Mouse (Mus musculus): ENCODE results near the gene Evi2a. TPM values are rescaled to one million over a fixed set of nuclear protein-coding genes. Genes with fewer than 3 reads are reported as not detected.

Gene Evi2a
- polyA plus RNA-seq, 1 experiment from 2014 or later: 3.1 TPM

DNA sequence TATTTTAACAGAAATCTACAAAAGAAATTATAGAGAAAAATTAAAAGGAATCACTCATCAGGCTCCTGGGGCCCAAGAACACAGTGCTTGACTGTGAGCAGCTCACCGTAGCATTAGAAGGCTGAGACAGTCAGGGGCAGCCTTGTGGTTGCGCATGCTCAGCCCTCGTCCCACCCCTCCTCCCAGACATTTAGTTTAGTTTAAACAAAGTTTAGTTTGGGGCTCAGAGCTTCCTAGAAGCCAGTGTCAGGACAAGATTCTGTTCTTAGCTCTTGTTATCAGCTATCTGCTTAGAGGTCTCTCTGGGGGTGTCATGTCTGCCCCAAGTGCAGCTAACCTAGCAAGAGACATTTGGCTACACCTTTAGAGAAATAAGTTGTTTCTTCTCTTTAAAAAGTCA is 1.8 kb downstream of the Evi2a start:
- 93% methylated on average over 3 of the region's 3 CpGs for WGBS
- Histone ChIP-seq H3K9me3 (ENCODE audit: control insufficient read depth, low read length) (no peaks in the 10 kb centered on the region), H3K27me3 (ENCODE audit: control insufficient read depth, insufficient read depth, low read length) (no peaks in the 10 kb centered on the region), H3K27ac (ENCODE audit: low read depth, low read length) (no peak overlapping the region), H3K36me3 (ENCODE audit: control insufficient read depth, insufficient read depth, low read length) (no peaks in the 10 kb centered on the region), H3K4me3 (ENCODE audit: low read depth, low read length) (no peak overlapping the region), H3K4me1 (replicated peaks; ENCODE audit: control insufficient read depth, insufficient read depth, low read length) (no peaks in the 10 kb centered on the region), H3K9ac (ENCODE audit: low read depth, low read length) (no peak overlapping the region), H3K4me2 (replicated peaks; ENCODE audit: low read depth, low read length) (no peak overlapping the region)
- no peak for ATAC-seq (ENCODE audit: low FRiP score)
- no peak for DNase-seq (ENCODE audit: low spot score)

DNA sequence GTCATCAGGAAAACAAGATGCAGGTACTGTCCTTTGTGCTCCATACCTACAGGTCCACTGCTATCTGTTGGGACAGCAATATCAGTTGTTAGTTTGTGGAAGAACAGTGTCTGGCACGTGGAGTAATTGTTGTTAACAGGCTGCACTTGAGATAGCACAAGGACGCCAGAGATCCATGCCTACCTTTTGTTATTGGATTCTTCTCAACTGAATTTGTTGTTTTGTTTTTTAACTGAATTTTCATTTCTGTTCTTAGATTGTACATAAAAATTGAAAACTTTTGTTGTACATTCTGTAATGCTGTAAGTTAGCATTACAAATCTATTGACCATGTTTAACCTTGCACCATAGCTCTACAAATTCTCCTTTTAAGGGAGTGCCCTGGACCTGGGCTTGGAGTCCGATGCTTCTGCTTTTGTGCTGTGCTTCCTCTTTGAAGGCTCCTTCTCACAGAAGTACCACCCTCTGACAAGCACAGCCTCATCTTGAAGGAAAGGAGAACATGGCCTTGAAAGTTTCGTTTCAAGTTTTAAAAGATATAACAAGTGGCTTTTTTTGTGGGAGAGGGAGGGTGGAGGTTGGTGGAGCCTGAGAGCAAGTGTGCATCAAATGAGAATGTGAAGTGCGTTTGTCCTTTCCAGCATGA is 2.5 kb downstream of the Evi2a start:
- no peak overlapping the region for H3K27ac ChIP-seq (ENCODE audit: low read depth, low read length)
- no peak overlapping the region for H3K9ac ChIP-seq (ENCODE audit: low read depth, low read length)
- 93% methylated on average over 5 of the region's 5 CpGs for WGBS
- ATAC-seq (ENCODE audit: low FRiP score) (no peak), DNase-seq (ENCODE audit: low spot score) (no peak)
- no peak overlapping the region for H3K4me3 ChIP-seq (ENCODE audit: low read depth, low read length)
- H3K27me3 ChIP-seq (ENCODE audit: control insufficient read depth, insufficient read depth, low read length): no peaks in the 10 kb centered on the region
- H3K4me1 ChIP-seq (replicated peaks; ENCODE audit: control insufficient read depth, insufficient read depth, low read length): no peaks in the 10 kb centered on the region
- H3K9me3 ChIP-seq (ENCODE audit: control insufficient read depth, low read length): no peaks in the 10 kb centered on the region
- H3K4me2 ChIP-seq (replicated peaks; ENCODE audit: low read depth, low read length): no peak overlapping the region
- no peaks in the 10 kb centered on the region for H3K36me3 ChIP-seq (ENCODE audit: control insufficient read depth, insufficient read depth, low read length)

DNA sequence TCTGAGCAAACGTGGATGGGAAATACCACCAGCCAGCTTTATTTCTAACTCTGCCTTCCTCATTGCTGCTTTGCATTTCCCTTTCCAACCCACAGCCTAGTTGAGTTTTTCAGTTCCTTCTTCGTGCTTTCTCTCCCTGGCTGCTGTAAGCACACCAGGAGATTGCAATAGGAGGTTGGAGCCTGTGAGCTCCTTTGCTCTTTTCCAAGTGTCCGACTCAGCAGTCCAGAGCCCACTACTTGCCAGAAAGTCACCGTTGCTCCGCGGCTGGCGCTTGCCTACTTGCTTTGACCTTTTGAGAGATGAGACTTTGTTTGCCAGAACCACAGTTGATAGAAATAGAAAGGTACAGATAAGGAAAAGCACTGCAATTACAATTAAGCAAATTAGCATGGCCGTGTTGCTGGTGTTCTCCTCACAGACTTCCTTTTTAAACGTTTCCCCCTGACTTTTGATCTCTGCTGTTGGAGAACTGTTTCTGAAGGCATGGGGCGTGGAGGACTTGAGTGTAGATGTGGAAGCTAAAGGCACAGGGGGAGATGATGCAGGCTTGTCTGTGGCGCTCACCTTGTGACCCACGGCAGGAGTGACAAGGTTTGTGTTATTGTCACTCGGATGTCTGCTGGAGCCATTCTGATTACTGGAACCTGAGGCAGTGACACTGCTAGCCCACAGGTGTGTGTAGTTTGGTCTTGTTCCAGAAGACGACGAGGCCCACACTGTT is 3.2 kb downstream of the Evi2a start:
- no peak for DNase-seq (ENCODE audit: low spot score)
- no peaks in the 10 kb centered on the region for H3K9me3 ChIP-seq (ENCODE audit: control insufficient read depth, low read length)
- H3K27me3 ChIP-seq (ENCODE audit: control insufficient read depth, insufficient read depth, low read length): no peaks in the 10 kb centered on the region
- no peak overlapping the region for H3K27ac ChIP-seq (ENCODE audit: low read depth, low read length)
- no peak for ATAC-seq (ENCODE audit: low FRiP score)
- H3K4me2 ChIP-seq (replicated peaks; ENCODE audit: low read depth, low read length): no peak overlapping the region
- H3K9ac ChIP-seq (ENCODE audit: low read depth, low read length): no peak overlapping the region
- WGBS: 86% methylated on average over 15 of the region's 15 CpGs
- H3K4me3 ChIP-seq (ENCODE audit: low read depth, low read length): no peak overlapping the region
- no peaks in the 10 kb centered on the region for H3K4me1 ChIP-seq (replicated peaks; ENCODE audit: control insufficient read depth, insufficient read depth, low read length)
- H3K36me3 ChIP-seq (ENCODE audit: control insufficient read depth, insufficient read depth, low read length): no peaks in the 10 kb centered on the region

DNA sequence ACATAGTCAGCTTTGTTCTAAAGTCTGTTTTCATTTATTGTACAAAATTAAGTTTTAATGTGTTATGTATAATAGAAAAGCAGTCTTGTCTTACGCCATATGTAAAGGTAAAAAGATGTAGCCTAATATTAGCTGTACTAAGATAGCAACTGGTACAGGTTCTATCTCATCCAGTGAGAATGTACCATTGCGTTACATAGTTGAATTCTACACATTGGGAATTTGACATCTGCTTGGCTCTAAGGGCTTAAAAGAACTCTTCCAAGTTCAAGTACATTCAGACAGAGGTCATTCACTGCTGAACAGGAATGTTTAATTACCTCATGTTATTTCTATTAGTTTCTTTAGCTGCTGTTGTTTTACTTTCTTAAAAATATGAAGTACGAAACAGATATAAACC is 3.9 kb downstream of the Evi2a start:
- ATAC-seq (ENCODE audit: low FRiP score): no peak
- DNase-seq (ENCODE audit: low spot score): no peak
- Histone ChIP-seq H3K27me3 (ENCODE audit: control insufficient read depth, insufficient read depth, low read length) (no peaks in the 10 kb centered on the region), H3K4me1 (replicated peaks; ENCODE audit: control insufficient read depth, insufficient read depth, low read length) (no peaks in the 10 kb centered on the region), H3K9ac (ENCODE audit: low read depth, low read length) (no peak overlapping the region), H3K36me3 (ENCODE audit: control insufficient read depth, insufficient read depth, low read length) (no peaks in the 10 kb centered on the region), H3K4me3 (ENCODE audit: low read depth, low read length) (no peak overlapping the region), H3K27ac (ENCODE audit: low read depth, low read length) (no peak overlapping the region), H3K4me2 (replicated peaks; ENCODE audit: low read depth, low read length) (no peak overlapping the region), H3K9me3 (ENCODE audit: control insufficient read depth, low read length) (no peaks in the 10 kb centered on the region)
- WGBS: 97% methylated on average over 3 of the region's 3 CpGs

DNA sequence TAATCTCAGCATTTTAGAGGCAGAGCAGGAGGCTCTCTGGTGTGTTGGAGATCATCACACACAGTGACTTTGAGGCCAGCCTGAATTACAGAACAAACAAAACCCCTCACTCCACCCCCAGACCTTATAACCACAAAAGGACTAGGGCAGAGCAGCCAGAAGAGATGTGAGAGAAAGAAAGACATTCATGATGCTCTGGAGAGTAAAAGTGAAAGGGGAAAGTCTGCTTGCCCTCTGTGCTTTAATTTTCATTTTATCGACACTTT is 6.2 kb downstream of the Evi2a start:
- no peaks in the 10 kb centered on the region for H3K4me1 ChIP-seq (replicated peaks; ENCODE audit: control insufficient read depth, insufficient read depth, low read length)
- 72% methylated on average over 1 of the region's 1 CpGs for WGBS
- ATAC-seq (ENCODE audit: low FRiP score) (no peak), DNase-seq (ENCODE audit: low spot score) (no peak)
- H3K27me3 ChIP-seq (ENCODE audit: control insufficient read depth, insufficient read depth, low read length): no peaks in the 10 kb centered on the region
- no peak overlapping the region for H3K27ac ChIP-seq (ENCODE audit: low read depth, low read length)
- H3K9ac ChIP-seq (ENCODE audit: low read depth, low read length): no peak overlapping the region
- H3K4me2 ChIP-seq (replicated peaks; ENCODE audit: low read depth, low read length): no peak overlapping the region
- no peaks in the 10 kb centered on the region for H3K36me3 ChIP-seq (ENCODE audit: control insufficient read depth, insufficient read depth, low read length)
- no peak overlapping the region for H3K4me3 ChIP-seq (ENCODE audit: low read depth, low read length)
- H3K9me3 ChIP-seq (ENCODE audit: control insufficient read depth, low read length): no peaks in the 10 kb centered on the region

DNA sequence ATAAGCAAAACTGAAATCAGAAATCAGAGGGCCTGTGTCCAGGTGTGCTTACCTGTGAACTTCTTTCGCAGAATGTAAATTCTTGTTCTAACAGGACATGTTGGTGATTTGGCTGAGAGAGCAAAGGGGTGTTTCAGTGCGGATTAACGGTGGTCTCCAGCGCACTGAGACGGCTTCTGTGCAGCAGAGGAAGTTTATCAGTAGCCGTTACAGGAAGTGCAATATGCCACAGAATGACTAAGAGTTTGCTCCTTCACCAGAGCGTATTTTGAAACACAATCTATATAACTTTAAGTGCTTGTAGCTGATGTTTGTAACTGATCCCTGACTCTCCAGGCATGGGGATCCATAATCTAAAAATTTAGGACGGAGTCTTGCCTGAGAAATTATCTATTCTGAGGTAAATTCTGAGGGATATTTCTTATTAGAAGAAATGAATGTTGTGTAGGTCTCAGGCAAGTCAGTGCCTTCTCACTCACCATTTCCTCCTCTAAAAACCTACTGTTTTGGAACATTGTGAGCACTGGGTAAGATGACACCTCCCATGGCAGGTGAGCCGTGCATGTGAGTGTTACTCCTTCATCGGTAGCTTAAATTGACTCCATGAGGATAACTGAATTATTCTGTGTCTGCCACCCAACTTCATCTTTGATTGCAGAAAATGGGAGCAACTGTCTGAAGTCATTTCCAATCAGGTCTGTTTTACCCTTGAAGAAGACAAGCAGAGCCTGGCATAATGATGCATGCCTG is 6.7 kb downstream of the Evi2a start, which contains the start of gene Evi2b:
Evi2b (minus strand) TSS at position 203 of the 750 bp plus-strand sequence.
- ATAC-seq (ENCODE audit: low FRiP score): no peak

DNA sequence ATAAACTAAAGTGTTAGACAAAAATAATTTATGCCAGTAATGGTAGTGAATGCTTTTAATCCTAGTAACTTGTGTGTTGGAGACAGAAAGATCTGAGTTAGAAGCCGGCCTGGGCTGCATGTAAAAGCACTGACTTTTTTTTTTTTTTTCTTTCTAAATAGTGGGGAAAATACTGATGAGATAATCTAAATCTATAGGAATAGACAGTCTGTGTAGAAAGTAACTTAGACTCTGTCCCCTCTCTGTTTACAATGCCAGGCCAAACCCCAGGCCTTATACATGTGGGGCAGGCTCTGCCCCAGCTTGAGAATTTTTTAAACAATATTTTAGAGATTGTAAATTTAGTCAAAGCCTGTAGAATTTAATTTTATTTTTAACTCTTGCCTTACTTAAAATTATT is 7.5 kb downstream of the Evi2a start:
- H3K27ac ChIP-seq (ENCODE audit: low read depth, low read length): no peak overlapping the region
- no peak for DNase-seq (ENCODE audit: low spot score)
- WGBS: 90% methylated on average over 1 of the region's 1 CpGs
- no peaks in the 10 kb centered on the region for H3K9me3 ChIP-seq (ENCODE audit: control insufficient read depth, low read length)
- ATAC-seq (ENCODE audit: low FRiP score): no peak
- H3K36me3 ChIP-seq (ENCODE audit: control insufficient read depth, insufficient read depth, low read length): no peaks in the 10 kb centered on the region
- no peak overlapping the region for H3K9ac ChIP-seq (ENCODE audit: low read depth, low read length)
- H3K4me3 ChIP-seq (ENCODE audit: low read depth, low read length): no peak overlapping the region
- no peaks in the 10 kb centered on the region for H3K4me1 ChIP-seq (replicated peaks; ENCODE audit: control insufficient read depth, insufficient read depth, low read length)
- no peaks in the 10 kb centered on the region for H3K27me3 ChIP-seq (ENCODE audit: control insufficient read depth, insufficient read depth, low read length)
- H3K4me2 ChIP-seq (replicated peaks; ENCODE audit: low read depth, low read length): no peak overlapping the region

More for the DNA sequence above, 6.7 kb downstream of the Evi2a start, which contains the start of gene Evi2b:
- H3K4me2 ChIP-seq (replicated peaks; ENCODE audit: low read depth, low read length): no peak within 1 kb of the TSS
- no peak for DNase-seq (ENCODE audit: low spot score)
- H3K27ac ChIP-seq (ENCODE audit: low read depth, low read length): no peak within 1 kb of the TSS
- H3K9me3 ChIP-seq (ENCODE audit: control insufficient read depth, low read length): no peaks in the 10 kb centered on the region
- WGBS: 89% methylated on average over 10 of the region's 10 CpGs
- no peak within 1 kb of the TSS for H3K9ac ChIP-seq (ENCODE audit: low read depth, low read length)
- no peak within 1 kb of the TSS for H3K4me3 ChIP-seq (ENCODE audit: low read depth, low read length)
- no peaks in the 10 kb centered on the region for H3K4me1 ChIP-seq (replicated peaks; ENCODE audit: control insufficient read depth, insufficient read depth, low read length)
- no peaks in the 10 kb centered on the region for H3K36me3 ChIP-seq (ENCODE audit: control insufficient read depth, insufficient read depth, low read length)
- no peaks in the 10 kb centered on the region for H3K27me3 ChIP-seq (ENCODE audit: control insufficient read depth, insufficient read depth, low read length)

DNA sequence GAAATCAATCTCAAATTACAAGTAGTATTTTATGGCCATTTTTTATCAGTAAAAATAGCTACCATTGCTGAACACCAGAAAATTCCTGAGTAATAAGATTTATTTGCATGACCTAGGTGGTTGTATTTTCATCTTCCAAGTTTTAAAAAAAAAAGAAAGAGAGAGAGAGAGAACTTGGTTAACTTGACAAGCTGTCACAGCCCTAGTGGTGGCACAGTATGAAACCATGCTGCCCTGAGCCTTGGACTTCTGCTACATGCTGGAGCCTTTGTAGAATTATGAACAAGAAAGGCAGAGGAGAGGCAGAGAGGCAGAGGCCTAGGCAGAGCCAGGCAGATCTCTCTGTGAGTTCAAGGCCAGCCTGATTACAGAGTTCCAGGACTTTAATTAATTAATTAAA is 8.5 kb downstream of the Evi2a start:
- no peaks in the 10 kb centered on the region for H3K9me3 ChIP-seq (ENCODE audit: control insufficient read depth, low read length)
- no peaks in the 10 kb centered on the region for H3K4me1 ChIP-seq (replicated peaks; ENCODE audit: control insufficient read depth, insufficient read depth, low read length)
- no peak overlapping the region for H3K27ac ChIP-seq (ENCODE audit: low read depth, low read length)
- no peak overlapping the region for H3K4me2 ChIP-seq (replicated peaks; ENCODE audit: low read depth, low read length)
- no peak overlapping the region for H3K9ac ChIP-seq (ENCODE audit: low read depth, low read length)
- DNase-seq (ENCODE audit: low spot score): no peak
- H3K36me3 ChIP-seq (ENCODE audit: control insufficient read depth, insufficient read depth, low read length): no peaks in the 10 kb centered on the region
- no peak for ATAC-seq (ENCODE audit: low FRiP score)
- no peaks in the 10 kb centered on the region for H3K27me3 ChIP-seq (ENCODE audit: control insufficient read depth, insufficient read depth, low read length)
- no peak overlapping the region for H3K4me3 ChIP-seq (ENCODE audit: low read depth, low read length)

DNA sequence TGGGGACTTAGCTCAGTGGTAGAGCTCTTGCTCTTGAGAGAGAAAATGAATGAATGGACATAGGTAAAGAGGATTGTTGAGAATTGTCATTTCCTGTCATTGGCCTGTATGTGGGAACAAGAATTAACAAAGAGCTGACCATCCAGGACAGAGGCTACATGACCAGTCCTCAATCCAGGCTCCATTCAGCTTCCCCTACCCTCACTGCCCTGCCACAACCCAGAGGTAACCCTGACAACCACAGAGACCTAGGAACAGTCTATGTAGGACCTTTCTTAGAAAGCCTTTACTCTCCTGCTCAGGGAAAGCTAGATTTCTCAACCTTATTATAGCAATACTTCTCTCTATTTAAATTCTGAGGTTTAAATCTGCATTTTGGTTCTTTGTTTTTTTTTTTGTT is 9.6 kb downstream of the Evi2a start:
- ATAC-seq (ENCODE audit: low FRiP score) (no peak), DNase-seq (ENCODE audit: low spot score) (no peak)
- H3K9me3 ChIP-seq (ENCODE audit: control insufficient read depth, low read length): no peaks in the 10 kb centered on the region
- no peak overlapping the region for H3K9ac ChIP-seq (ENCODE audit: low read depth, low read length)
- H3K4me2 ChIP-seq (replicated peaks; ENCODE audit: low read depth, low read length): no peak overlapping the region
- no peaks in the 10 kb centered on the region for H3K36me3 ChIP-seq (ENCODE audit: control insufficient read depth, insufficient read depth, low read length)
- no peaks in the 10 kb centered on the region for H3K4me1 ChIP-seq (replicated peaks; ENCODE audit: control insufficient read depth, insufficient read depth, low read length)
- no peak overlapping the region for H3K27ac ChIP-seq (ENCODE audit: low read depth, low read length)
- no peaks in the 10 kb centered on the region for H3K27me3 ChIP-seq (ENCODE audit: control insufficient read depth, insufficient read depth, low read length)
- no peak overlapping the region for H3K4me3 ChIP-seq (ENCODE audit: low read depth, low read length)

All from hindbrain, embryonic 11.5 days (tissue).